ENCODE assay signal across 19 mouse cellular contexts in the genomic region with DNA sequence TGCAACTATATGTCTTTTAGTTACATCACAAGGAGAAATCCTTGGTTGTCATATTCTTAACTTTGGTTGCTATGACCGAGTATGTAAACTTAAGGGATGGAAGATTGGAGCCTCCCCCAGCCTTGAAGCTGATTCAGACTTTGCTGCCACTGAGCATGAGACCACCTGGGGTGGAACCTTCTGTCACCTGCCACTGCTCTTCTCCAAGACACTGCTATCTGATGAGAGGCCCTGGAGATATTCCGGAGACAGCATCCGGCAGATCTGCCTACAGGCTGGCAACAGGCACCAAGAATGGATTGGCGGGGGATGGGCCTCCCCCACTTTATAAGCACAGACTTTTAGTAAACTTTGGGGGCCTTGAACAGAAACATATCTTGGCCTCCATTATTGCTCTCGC. TPM values are rescaled to one million over a fixed set of nuclear protein-coding genes. Genes with fewer than 3 reads are reported as not detected.
DNase-seq lines count a peak whose midpoint lies in the region; TF ChIP-seq lines count a peak whose summit lies in the region.
"Had no signal": no experiment of that assay in that cellular context is flagged by ENCODE, and none has a peak within 500 bp of the region (broad histone marks: within the 10 kb centered on the region; RNA-seq: fewer than 3 reads in every experiment).

No protein-coding gene starts in this region.

- WGBS in cerebellum, adult 2 months: 13% methylated on average over 5 of the region's 5 CpGs
- 98% methylated on average over 5 of the region's 5 CpGs for WGBS in thymus, adult 2 months

- H3K27ac ChIP-seq in cerebellum, adult 2 months (ENCODE audit: insufficient read depth, low read length): peak overlapping the region; percentile 84; the same call in 1 of the 2 replicates
- H3K27ac ChIP-seq in embryonic fibroblast, embryonic 13.5 days (ENCODE audit: insufficient read depth, low read length): peak overlapping the region; percentile 30; the same call in 1 of the 2 replicates
- no peak overlapping the region for H3K27ac ChIP-seq in thymus, adult 2 months (ENCODE audit: control insufficient read depth, insufficient read depth, low read length)
- H3K27ac ChIP-seq: embryonic facial prominence, embryonic 15.5 days; forebrain, embryonic 15.5 days; heart, embryonic 13.5 days; hindbrain, embryonic 15.5 days had no signal

- H3K36me3 ChIP-seq in thymus, adult 2 months (ENCODE audit: control insufficient read depth, insufficient read depth, low read length): no peaks in the 10 kb centered on the region
- H3K36me3 ChIP-seq: embryonic facial prominence, embryonic 15.5 days; hindbrain, embryonic 15.5 days had no signal

- no peak overlapping the region for H3K4me3 ChIP-seq in cerebellum, adult 2 months (replicated peaks; ENCODE audit: insufficient read depth, low read depth, low read length)
- no peak overlapping the region for H3K4me3 ChIP-seq in embryonic fibroblast, embryonic 13.5 days (ENCODE audit: insufficient read depth, low read length)
- H3K4me3 ChIP-seq in thymus, adult 2 months (ENCODE audit: control insufficient read depth, insufficient read depth, low read length): no peak overlapping the region
- H3K4me3 ChIP-seq: embryonic facial prominence, embryonic 15.5 days; forebrain, embryonic 15.5 days; heart, embryonic 13.5 days; hindbrain, embryonic 15.5 days had no signal

- TF ChIP-seq POLR2A in cerebellum, adult 2 months (IDR thresholded peaks at IDR 0.05; ENCODE audit: borderline replicate concordance, insufficient read depth, low read length): no peak
- TF ChIP-seq POLR2A in embryonic fibroblast, embryonic 13.5 days (IDR thresholded peaks at IDR 0.05; ENCODE audit: low read depth, low read length): no peak
- TF ChIP-seq POLR2A in thymus, adult 2 months (IDR thresholded peaks at IDR 0.05; ENCODE audit: control insufficient read depth, extremely low read depth, insufficient read depth, low read length, poor library complexity): no peak

- no peaks in the 10 kb centered on the region for H3K27me3 ChIP-seq in cerebellum, adult 2 months (ENCODE audit: control insufficient read depth, insufficient read depth, low read length)
- no peaks in the 10 kb centered on the region for H3K27me3 ChIP-seq in thymus, adult 2 months (ENCODE audit: control insufficient read depth, insufficient read depth, low read length)
- H3K27me3 ChIP-seq: CH12.LX; embryonic facial prominence, embryonic 15.5 days; forebrain, embryonic 15.5 days; heart, embryonic 13.5 days; hindbrain, embryonic 15.5 days; Patski had no signal

- peak; percentile 76 for DNase-seq in cerebellum, adult 11 months
- peak; percentile 83 to 92 for DNase-seq in cerebellum, adult 2 months
- DNase-seq in cerebellum, postnatal 10 days: peak; percentile 71 to 79
- no peak for DNase-seq in urinary bladder, postnatal 25 days (ENCODE audit: low spot score)
- DNase-seq in kidney, adult 8-10 months: no peak
- DNase-seq in thymus, adult 2 months: no peak
- DNase-seq: adrenal gland, postnatal 14 days; gastrocnemius, postnatal 36 days; heart, adult 11 months; heart, postnatal 36 days; kidney, adult 2 months had no signal

- TF ChIP-seq CTCF in cerebellum, adult 2 months (IDR thresholded peaks at IDR 0.05; ENCODE audit: borderline replicate concordance, insufficient read depth, low read depth, low read length): no peak
- TF ChIP-seq CTCF in embryonic fibroblast, embryonic 13.5 days (IDR thresholded peaks at IDR 0.05; ENCODE audit: borderline replicate concordance, insufficient read depth, low read length): no peak
- no peak for TF ChIP-seq CTCF in thymus, adult 2 months (IDR thresholded peaks at IDR 0.05; ENCODE audit: borderline replicate concordance, control insufficient read depth, extremely low read depth, insufficient read depth, low read length, poor library complexity)

- H3K4me1 ChIP-seq in cerebellum, adult 2 months (ENCODE audit: control insufficient read depth, insufficient read depth, low read length): peaks cover 15% of the 10 kb centered on the region
- peaks cover 10% of the 10 kb centered on the region for H3K4me1 ChIP-seq in embryonic fibroblast, embryonic 13.5 days (ENCODE audit: control insufficient read depth, insufficient read depth, low read length)
- no peaks in the 10 kb centered on the region for H3K4me1 ChIP-seq in thymus, adult 2 months (replicated peaks; ENCODE audit: control insufficient read depth, insufficient read depth, low read length)
- H3K4me1 ChIP-seq: forebrain, embryonic 15.5 days; heart, embryonic 13.5 days had no signal

RNA-seq across cellular contexts. Expression of a gene that starts 24.9 kb away (rescaled TPM):
- 15.7 and 18.4 TPM in 2 replicates for polyA plus RNA-seq in cerebellum, adult 2 months (2012; rRNA removed)
- 67.5 and 82.6 TPM in 2 replicates for polyA plus RNA-seq in embryonic fibroblast, embryonic 13.5 days (2011; ENCODE audit: insufficient read length, low read depth, missing spikeins)
- polyA plus RNA-seq in thymus, adult 2 months (2012; rRNA removed): 8.7 and 8.9 TPM in 2 replicates

RNA-seq across cellular contexts. Expression of a gene that starts 52.8 kb away (rescaled TPM):
- 1.1 and 1.5 TPM in 2 replicates for polyA plus RNA-seq in cerebellum, adult 2 months (2012; rRNA removed)
- polyA plus RNA-seq in embryonic fibroblast, embryonic 13.5 days (2011; ENCODE audit: insufficient read length, low read depth, missing spikeins): not detected in 2 replicates
- polyA plus RNA-seq in thymus, adult 2 months (2012; rRNA removed): 0.38 and 0.74 TPM in 2 replicates
- polyA plus RNA-seq: heart, embryonic 13.5 days; heart, postnatal 0 days had no signal

Comparison
In these comparisons a context has a peak if more than half of its experiments do, and no peak if none do; other contexts are left out.
1. DNase-seq: peak in cerebellum, adult 11 months (single experiment), cerebellum, adult 2 months (2 of 2) and cerebellum, postnatal 10 days (2 of 2); none in urinary bladder, postnatal 25 days (single experiment), kidney, adult 8-10 months (0 of 2) and thymus, adult 2 months (single experiment).